Mouse (Mus musculus) adrenal gland (tissue): ENCODE data around the gene 4930438A08Rik.
"Not testable (repeated sequence)": the region's sequence is repeated elsewhere in the genome, so short reads cannot be mapped to it uniquely, and the experiment has no call there.

Experiments
- intact Hi-C: fragments of 180-260 bp; cut with DNase I; formaldehyde crosslinking; loops from one replicate; pipeline ENCODE4 v1.15.1; 2025
- long read RNA-seq, 2 experiments: library from polyadenylated mRNA; unstranded; transcript quantifications; one replicate each; pipeline ENCODE4 v2.0.0; 2020; ENCODE audit warnings: borderline replicate concordance in 1 of 2; ENCODE audit not compliant: insufficient replicate concordance in 1 of 2

4930438A08Rik gene
- long read RNA-seq, experiment 1: 0 reads
- long read RNA-seq, experiment 2: 0 reads

- intact Hi-C loops: no loop called here
Measured at GRCm38 (mm10) chr11:58274572-58274971, at the start of gene 4930438A08Rik. Gene 4930438A08Rik, plus strand, starts transcription at chr11:58274799.

GRCm38 (mm10) chr11:58224872-58225271 lies 49.7 kb upstream of the 4930438A08Rik start:
- intact Hi-C loops: loop anchor here (1.0 kb wide), 1 partner anchor 46 kb away; no protein-coding TSS in a partner anchor

- intact Hi-C loops: loop anchor here (1.0 kb wide), 1 partner anchor 46 kb away; no protein-coding TSS in a partner anchor
Measured at GRCm38 (mm10) chr11:58225655-58226054, 48.9 kb upstream of the 4930438A08Rik start.

- intact Hi-C loops: no loop called here
Measured at GRCm38 (mm10) chr11:58226425-58226824, 48.2 kb upstream of the 4930438A08Rik start.

- intact Hi-C loops: not testable (repeated sequence)
Measured at GRCm38 (mm10) chr11:58228021-58228420, 46.6 kb upstream of the 4930438A08Rik start.

- intact Hi-C loops: no loop called here
Measured at GRCm38 (mm10) chr11:58230396-58230910, 44.1 kb upstream of the 4930438A08Rik start.

DNA sequence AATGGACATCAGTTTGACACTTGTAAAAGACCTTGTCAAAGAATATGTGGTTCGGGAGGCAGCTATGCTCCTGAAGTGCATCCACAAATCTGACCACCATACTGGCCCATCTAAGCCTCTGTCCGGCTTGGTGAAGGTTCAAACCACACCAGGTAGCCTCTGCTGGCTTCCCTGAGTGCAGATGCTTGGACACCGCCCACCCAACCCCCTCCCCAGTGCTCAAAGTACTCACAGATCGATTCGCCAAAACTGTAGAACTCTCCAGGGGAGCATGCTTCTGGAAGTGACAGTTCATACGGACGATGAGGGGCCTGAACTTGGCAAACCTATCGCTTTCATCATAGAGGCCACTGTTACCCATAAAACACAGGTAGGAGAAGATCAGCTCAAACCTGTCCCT lies 43.4 kb upstream of the 4930438A08Rik start:
- intact Hi-C loops: no loop called here

GRCm38 (mm10) chr11:58234551-58234950 lies 40.0 kb upstream of the 4930438A08Rik start:
- intact Hi-C loops: not testable (repeated sequence)

DNA sequence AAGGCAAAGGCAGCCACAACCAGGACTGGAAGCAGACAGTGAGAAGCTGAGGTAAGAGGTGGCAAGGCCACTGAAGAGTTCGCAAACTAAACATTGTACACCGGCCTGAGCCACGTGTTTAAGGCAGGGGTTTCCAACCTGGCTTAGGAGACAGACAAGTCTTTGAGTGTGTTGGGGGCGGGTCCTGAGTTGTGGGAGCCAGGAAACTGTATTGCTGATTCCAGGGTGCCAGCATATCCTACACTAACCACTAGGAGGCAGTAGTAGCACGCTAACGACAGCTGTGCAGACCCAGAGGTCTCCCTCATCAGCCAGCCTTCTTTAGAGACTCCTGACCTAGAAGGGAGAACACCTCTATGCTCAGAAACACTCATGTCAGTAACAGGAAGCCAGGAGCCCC lies 39.4 kb upstream of the 4930438A08Rik start:
- intact Hi-C loops: no loop called here

GRCm38 (mm10) chr11:58238840-58239791 lies 35.5 kb upstream of the 4930438A08Rik start:
- intact Hi-C loops: no loop called here

DNA sequence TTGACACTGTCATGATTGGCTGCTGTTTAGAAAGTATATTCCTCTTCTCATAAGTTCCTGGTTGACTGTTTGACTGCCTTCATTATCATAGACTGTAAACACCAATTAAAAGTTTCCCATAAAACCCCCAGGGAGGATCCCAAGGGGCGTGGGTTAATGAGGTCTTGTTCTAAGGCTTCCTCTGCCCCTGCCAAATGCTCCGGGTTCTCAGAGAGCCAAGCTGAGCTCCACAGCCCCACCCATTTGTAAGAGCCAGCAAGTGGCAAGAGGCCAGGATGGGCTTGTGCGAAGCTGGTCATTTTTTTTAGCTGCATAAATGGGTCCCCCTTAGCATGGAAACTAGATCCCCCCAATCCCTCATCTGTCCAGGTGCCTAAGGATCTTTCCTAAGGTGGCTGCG lies 27.3 kb upstream of the 4930438A08Rik start:
- intact Hi-C loops: no loop called here

GRCm38 (mm10) chr11:58249203-58249981 lies 25.2 kb upstream of the 4930438A08Rik start:
- intact Hi-C loops: no loop called here

- intact Hi-C loops: no loop called here
Measured at GRCm38 (mm10) chr11:58250550-58250949, 24.0 kb upstream of the 4930438A08Rik start.

DNA sequence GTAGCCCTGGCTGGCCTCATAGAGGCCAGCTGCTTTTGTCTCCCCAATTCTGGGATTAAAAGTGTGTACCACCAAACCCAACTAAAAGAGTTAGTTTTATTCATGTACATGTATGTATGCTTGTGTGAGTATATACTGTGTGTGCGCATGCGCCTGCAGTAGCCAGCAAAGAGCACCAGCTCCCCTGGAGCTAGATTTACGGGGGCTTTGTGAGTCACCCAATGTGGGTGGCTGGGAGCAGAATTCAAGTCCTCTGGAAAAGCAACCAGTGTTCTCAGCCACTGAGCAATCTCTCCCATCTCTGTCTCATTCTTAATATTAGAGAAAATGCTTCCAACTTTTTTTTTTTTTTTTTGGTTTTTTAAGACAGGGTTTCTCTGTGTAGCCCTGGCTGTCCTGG lies 20.2 kb upstream of the 4930438A08Rik start:
- intact Hi-C loops: no loop called here

DNA sequence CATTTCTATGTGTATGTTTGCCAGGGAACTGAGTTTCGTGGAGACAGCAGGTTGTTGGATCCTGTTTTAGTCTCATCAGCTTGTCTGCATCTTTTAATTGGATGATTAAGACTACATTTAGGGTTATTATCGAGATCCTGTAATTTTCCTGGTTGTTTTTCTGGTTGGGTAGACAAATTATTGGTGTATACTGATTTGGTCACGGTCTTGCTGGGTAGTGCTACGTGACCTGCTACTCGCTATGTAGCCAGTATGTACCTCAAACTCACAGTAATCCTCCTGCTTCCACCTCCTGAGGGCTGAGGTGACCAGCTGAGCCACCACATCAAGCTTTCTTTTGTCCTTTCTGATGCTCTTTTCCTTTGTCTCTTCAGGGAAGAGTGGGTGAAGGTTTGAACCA lies 16.8 kb upstream of the 4930438A08Rik start:
- intact Hi-C loops: no loop called here

- intact Hi-C loops: no loop called here
Measured at GRCm38 (mm10) chr11:58260156-58260555, 14.4 kb upstream of the 4930438A08Rik start.

GRCm38 (mm10) chr11:58261826-58262225 lies 12.8 kb upstream of the 4930438A08Rik start:
- intact Hi-C loops: no loop called here

GRCm38 (mm10) chr11:58262336-58262735 lies 12.3 kb upstream of the 4930438A08Rik start:
- intact Hi-C loops: no loop called here

- intact Hi-C loops: no loop called here
Measured at GRCm38 (mm10) chr11:58263516-58263915, 11.1 kb upstream of the 4930438A08Rik start.

DNA sequence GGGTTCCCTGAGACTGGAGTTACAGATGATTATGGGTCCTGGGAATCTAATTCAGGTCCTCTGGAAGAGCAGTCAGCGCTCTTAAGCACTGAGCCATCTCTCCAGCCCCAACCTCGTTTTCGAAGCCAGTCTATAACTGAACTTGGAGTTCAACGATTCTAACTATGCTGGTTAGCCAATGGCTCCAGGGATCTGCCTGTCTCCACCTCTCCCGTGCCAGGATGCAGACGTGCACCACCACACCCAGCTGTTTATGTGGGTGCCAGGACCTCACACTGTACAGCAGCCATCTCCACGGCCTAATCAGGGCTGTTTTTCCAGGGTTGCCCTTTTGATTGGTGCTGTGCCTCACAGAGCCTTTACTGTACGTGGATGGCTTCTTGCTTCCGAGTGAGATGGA lies 10.1 kb upstream of the 4930438A08Rik start:
- intact Hi-C loops: no loop called here

DNA sequence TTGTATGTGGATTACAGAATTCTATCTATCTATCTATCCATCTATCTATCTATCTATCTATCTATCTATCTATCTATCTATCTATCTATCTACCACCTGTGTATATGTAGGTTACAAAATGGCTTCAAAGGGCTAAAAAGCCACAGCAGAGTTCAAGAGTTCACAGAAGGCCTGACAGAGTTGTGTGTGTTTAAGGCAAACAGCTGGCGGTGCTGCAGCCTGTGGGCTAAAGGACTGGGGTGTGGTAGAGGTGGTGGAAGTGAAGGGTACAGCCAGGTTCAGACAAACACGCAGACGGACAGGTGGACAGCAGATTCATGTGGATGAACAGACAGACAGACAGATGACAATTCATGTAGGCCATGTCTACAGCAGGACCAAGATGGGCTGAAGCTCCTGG lies 6.3 kb upstream of the 4930438A08Rik start:
- intact Hi-C loops: no loop called here

GRCm38 (mm10) chr11:58275756-58276155 lies 1.2 kb downstream of the 4930438A08Rik start:
- intact Hi-C loops: no loop called here
